Mouse (Mus musculus) cerebellum, postnatal 25 days (tissue): ENCODE measurements at regions not wholly inside any gene's neighbourhood (a gene's known extent, or its start where the extent isn't known, plus 50 kb on each side); places are given as distances from the start of the nearest gene placed in this dataset.

Source experiments
- DNase-seq, 2 experiments: peaks; one replicate each; pipeline ENCODE4 v3.0.0; 2021; ENCODE audit warnings: mixed read lengths in 2 of 2

DNA sequence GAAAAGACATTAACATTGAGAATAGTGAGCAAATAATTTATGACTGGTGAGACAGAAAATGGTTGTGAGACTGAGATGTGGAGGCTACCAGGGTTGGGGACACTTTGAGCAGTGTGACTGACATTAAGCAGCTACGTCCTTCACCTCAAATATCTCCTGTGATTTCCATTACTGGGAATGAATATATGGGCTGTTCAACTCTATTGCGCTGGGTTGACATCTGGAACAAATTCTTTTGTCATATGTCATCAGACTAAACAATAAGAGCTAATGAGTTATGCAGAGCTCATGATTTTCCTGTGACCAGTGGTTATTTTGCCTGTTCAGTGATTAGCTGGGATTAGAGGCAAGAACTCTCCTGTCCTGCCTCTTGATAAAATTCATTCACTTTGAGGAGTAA lies 593.9 kb upstream of the Castor2 start:
- no peak for DNase-seq

- DNase-seq: peak; percentile 89 to 92
Measured at GRCm38 (mm10) chr5:133487806-133488290, 611.7 kb upstream of the Castor2 start.

DNA sequence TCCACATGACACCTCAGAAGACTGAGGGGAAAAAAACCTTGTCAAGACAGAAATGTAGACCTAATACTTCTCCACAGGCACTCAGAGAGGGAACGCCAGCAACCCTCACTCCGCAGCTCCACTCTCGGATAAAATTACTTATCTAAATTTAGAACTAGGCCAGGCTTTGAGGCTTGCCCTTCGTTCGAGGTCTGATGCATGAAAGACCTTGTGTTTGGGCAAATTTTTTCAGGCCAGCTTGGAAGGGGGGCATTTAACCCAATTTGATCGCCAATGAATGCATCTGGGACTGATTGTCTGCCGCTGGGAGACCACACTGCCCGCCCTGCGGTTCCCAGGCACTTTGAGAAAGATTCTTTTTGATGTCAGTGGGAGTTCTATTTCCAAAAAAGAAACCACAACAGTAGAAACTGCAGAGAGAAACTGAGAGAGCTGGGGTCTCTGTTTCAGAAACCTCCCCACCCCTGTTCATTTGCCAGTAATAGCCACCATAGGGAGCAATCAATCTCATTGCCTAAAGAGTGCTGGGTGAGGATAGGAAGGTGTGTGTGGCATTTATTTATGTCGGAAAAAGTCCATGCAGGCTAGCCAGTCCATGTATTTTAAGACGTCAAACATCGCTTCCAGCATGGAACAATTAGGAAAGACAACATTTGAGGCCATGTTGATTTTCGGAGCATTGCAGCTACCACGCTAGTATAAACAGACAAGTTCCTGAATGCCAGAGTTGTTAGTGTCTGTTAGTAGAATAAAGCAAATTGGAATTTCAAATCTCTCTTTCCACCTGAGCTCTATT lies 617.0 kb upstream of the Castor2 start:
- DNase-seq: peak; percentile 13 to 18

DNA sequence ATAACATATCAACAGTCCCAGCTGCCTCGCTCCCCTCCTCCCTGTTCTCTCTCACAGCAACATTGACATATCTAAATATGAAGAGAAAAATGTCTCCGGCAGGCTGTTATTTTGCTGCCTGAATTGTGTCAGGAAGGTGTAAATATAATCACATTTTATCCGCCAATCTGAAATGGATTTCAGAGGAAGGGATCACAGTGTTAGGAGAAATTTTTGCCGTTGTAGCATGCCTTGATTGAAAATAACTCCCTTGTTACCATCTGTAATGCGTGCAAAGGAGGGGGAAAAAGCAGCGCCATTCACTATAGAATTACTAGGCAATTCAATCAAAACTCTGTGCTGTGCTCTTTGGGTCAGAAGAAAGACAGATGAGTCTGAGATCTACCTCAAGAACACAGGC lies 620.3 kb upstream of the Castor2 start:
- no peak for DNase-seq

DNA sequence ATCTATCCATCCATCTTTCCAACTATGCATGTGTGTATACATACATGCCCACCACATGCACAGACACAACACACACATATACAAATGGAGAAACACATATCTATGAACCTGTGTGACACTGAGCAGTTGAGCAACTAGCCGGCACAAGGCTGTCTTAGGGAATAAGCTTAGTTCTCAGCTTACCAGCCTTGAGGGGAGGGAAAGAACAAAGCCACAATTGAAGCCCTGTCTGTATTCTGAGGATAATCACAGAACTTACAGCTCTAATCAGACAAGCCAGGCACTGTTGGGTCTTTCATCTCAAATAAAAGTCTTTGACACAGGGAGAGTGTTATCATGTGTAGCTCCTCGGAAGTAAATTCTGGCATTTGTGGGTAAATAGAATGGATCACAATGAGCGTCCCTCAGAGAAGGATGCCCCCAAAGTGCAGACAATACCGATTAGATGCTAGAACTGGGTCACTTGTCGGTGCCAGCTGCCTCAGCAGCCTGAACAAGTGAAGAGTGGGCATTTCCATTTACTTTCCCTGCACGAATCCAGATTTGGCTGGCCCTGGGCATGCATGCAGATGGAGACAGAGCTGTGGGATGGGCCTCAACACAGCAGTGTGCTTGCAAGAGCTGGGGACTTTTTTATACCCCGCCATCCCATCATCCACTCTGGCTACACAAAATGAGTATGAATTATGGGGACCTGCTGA lies 646.0 kb upstream of the Castor2 start:
- peak; percentile 45 to 66 for DNase-seq

DNA sequence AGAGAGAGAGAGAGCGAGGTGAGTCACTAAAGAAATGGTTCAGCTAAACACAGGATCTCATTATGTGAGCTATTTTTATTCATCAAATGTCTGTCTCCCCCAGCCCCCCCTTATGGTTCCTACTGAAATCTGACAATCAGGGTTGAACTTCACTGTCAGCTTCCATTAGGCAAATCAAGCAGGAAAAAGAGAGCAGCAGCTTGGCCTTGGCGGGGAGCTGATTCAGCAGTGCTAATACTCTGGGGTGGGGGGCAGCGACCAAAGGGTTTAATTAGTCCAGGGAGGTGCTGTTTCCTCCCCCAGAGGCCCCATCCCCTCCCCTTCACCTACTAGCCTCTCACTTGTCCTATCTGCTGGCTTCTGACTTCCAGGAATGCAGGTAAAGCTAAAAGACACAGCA lies 649.6 kb upstream of the Castor2 start:
- DNase-seq: no peak

- DNase-seq: peak; percentile 27 to 61
Measured at GRCm38 (mm10) chr5:133400826-133401225, 698.7 kb upstream of the Castor2 start.

DNA sequence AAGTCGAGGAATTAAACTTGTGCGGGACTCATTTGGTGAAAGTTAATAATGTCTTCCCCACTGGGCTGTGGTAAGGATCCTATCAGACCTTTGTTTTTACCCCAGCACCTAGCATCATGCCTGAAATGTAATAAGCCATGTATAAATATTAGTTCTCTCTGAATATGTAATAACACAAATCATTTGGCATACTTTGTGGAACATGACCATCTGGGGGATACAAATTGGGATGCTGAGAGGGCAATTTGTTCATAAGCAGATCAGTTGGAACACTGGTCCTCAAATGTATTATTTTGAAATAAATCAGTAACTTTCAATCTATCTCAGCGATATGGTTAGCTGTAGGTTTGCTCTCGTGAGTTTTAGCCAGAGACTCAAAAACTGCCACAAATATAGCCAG lies 709.6 kb upstream of the Castor2 start:
- DNase-seq: no peak

DNA sequence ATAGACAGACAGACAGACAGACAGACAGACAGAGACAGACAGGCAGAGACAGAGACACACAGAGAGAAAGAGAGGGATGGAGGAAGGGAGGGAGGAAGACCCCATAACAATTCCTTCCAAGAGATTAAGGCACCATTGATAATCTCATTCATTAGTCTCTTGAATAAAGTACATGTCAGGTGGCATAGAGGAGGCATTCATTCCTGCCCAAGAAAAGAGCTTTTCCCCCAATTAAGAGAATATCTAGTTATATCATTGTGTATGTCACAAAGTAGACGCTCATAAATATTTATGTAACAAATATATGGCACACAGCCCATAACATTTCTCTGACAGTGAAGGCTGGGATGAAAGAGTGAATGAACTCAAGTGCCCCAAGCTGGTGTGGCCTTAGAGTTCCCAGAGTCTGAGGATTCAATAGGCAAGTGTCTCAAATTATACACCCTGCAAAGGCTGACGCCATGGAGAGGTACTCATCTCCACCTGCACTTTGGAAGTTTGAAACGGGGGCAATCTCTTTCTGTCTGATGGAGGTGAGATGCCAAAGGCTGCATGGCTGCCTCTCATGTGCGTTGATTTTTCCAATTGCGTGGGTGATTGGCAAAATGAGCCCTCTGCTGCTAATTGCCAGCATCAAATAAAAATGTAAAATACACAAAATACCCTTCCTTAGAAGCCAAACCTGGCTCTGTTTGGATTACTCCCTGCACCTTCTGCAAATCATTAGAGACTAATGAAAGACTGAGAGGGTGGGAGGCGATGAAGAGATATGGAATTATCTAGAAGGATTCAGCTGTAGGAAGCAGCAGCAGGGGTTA lies 710.3 kb upstream of the Castor2 start:
- no peak for DNase-seq

DNA sequence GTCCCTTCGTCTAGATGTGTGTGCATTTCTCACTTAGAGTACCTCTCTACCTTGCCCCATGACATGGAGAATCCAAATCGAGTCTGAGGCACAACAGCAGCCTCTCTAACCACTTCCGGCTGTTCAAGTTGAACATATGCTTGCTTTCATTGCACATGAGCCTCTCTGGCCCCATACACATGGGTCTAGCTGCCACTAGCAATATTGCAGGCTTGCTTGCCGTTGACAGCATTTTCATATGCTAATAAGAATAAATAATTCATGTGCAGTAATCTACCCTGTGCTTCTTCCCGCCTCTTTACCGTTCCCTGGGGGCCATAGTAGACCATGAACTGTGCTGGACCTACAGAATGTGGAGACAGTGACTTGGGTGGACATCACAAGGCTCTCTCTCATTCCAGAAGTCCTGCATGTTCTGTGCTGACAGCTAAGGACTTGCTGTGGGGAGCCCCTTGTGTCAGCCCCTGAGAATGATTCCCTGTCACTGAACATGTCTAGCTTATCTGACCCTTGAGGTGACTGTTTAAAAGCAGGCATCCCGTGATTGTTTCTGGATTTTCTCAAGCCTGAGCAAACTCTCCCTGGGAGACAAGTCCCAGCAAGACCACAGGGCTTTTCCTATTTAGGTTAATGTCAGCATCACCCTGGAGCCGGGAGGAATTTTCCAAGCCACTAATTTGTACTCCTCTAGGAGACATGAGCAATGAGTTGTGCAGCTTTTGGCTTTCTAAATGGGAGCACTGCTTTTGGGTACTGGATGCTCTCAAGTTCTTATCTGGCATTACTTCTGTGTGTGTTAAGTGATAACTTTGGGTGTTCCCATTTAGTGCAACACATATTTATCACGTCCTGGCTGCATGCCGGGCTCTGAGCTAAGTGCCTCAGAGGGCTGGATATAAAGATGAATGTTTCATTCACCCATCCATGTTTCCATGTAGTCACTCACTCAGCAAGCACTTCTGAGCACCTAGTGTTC lies 713.8 kb upstream of the Castor2 start:
- DNase-seq: no peak

- peak in 1 of 2 experiments; percentile 14 for DNase-seq
Measured at GRCm38 (mm10) chr5:133365771-133366170, 733.7 kb upstream of the Castor2 start.

- DNase-seq: no peak
Measured at GRCm38 (mm10) chr5:133347516-133347915, 752.0 kb upstream of the Castor2 start.

DNA sequence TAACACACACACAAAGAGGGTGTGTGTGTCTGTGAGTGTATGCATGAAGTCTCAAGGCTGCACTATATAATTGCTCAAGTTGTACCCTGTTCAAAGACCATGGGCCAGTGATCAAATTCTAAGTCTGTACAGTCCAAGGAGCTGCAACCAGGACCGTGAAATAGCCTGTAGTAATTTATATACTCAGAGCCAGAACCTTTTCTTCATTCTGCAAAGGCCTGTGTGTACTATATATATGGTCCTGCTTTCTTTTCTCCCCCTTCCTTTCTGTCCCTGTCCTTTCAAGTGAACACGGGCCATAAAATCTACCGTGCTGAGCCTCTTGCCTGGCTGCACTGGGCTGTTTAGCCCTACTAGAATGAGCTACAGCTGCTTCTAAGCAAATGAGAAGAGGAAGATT lies 757.5 kb upstream of the Castor2 start:
- DNase-seq: no peak

DNA sequence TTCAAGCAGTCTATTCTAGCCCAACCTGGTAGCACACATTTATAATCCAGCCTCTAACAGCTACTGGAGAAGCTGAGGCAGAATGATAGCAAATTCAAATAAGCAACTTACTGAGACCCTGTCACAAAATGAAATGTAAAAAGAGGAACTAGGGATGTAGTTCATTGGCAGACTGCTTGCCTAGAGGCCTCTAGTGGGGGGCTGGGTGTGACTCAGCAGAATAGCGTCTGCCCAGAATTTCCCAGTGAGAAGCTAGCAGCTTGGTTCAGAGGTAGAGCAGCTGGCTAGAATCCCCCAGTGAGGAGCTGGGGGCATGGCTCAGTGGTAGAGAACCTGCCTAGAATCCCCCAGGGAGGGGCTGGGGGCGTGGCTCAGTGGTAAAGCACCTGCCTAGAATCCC lies 777.5 kb upstream of the Auts2 start:
- DNase-seq: no peak

- DNase-seq: no peak
Measured at GRCm38 (mm10) chr5:133320206-133320605, 777.1 kb upstream of the Auts2 start.

DNA sequence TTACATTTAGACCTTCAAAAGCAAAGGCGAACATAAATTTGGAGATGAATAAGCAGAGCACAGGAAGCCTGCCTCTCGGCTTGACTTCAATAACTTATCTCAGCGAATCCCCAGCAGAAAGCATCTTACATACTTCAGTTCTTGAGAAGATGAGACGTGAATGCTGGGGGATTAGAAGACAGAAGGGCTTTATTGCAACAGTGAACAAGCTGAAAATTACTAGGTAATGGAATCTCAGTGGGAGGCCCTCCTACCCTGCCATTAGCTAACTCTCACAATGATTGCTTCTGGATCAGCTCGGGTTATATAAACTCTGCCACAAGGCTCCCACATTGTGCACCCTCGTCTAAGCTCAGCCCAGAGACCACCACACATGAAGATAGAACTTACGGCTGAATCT lies 770.9 kb upstream of the Auts2 start:
- DNase-seq: no peak

- DNase-seq: peak; percentile 11 to 43
Measured at GRCm38 (mm10) chr5:133310979-133311890, 768.1 kb upstream of the Auts2 start.

- DNase-seq: peak in 1 of 2 experiments; percentile 10
Measured at GRCm38 (mm10) chr5:133267887-133268286, 724.7 kb upstream of the Auts2 start.

DNA sequence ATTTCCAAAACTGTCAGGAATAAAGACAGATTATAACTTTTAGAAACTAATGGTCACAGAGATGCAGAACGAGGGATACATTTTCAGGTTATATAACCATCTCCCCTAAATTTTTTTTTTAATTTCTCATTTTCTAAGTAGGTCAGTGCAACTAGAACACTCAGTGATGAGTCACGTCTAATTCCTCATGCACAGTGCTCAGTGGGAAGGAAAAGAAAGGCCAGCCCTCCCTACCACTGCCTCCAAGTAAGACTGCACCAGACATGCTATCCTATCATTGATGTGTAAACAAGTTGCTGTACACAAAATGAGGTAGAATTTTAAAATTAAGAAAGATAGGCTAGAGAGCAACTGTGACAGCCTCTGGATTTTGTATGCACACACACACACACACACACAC lies 724.2 kb upstream of the Auts2 start:
- peak; percentile 34 to 58 for DNase-seq

DNA sequence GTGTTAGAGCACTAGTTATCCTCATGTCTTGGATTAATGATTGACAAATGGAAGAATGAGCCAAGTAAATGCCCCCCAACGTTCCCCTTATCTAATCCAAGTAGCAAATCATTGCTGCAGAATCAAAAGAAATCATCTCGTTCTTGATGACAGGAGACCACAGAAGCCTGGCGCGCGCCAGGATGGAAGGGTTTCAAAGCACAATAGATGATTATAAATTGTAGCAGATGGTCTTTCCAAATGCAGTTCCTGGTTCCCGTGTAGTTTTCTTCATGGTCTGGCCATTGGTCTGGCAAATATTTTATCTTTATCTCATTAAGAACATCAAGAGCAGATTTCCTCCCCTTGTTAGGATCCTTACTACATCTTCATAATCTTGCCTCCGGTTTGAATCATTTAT lies 721.8 kb upstream of the Auts2 start:
- DNase-seq: peak; percentile 38 to 59

GRCm38 (mm10) chr5:133218801-133219200 lies 675.7 kb upstream of the Auts2 start:
- DNase-seq: no peak
